Comparison of ENCODE assay signal across 13 mouse cellular contexts in the genomic region with DNA sequence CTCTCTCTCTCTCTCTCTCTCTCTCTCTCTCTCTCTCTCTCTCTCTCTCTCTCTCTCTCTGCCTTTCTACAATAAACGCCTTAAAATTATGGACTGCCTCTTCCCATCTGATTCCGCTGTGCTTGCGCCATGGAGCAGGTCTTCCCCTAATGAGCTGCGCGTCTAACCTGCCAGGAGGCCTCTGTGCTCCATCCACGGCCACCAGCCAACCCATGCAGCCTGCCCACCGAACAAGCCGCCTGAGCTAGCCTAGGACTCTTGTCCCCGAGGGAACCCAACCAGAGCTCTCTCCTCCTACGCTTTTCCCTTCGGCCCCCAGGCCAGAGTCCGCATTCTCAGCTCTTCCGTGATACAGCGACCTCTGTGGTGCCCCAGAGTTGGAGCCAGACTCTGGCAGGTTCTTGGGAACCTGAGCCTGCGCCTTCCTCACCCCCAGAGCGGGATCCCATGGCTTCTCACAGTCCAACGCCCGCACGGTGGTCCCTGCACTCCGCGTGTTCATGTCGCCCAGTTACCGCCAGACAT. TPM values are rescaled to one million over a fixed set of nuclear protein-coding genes. Genes with fewer than 3 reads are reported as not detected.
A peak's percentile ranks its signal among the peaks of the same experiment; 100 is the strongest.
DNase-seq lines count a peak whose midpoint lies in the region; ATAC-seq and TF ChIP-seq lines count a peak whose summit lies in the region.
"Had no signal": no experiment of that assay in that cellular context is flagged by ENCODE, and none has a peak within 500 bp of the region (broad histone marks: within the 10 kb centered on the region; RNA-seq: fewer than 3 reads in every experiment).

No protein-coding gene starts in this region.

- no peaks in the 10 kb centered on the region for H3K36me3 ChIP-seq in heart, embryonic 11.5 days (ENCODE audit: control insufficient read depth, insufficient read depth, low read length)
- no peaks in the 10 kb centered on the region for H3K36me3 ChIP-seq in ES-Bruce4 (ENCODE audit: control insufficient read depth, insufficient read depth, low read length, poor library complexity, severe bottlenecking)
- no peaks in the 10 kb centered on the region for H3K36me3 ChIP-seq in embryonic facial prominence, embryonic 13.5 days
- H3K36me3 ChIP-seq in limb, embryonic 10.5 days, result no peaks in the 10 kb centered on the region
- H3K36me3 ChIP-seq: liver, embryonic 13.5 days had no signal

- H3K27me3 ChIP-seq in heart, embryonic 11.5 days (ENCODE audit: control insufficient read depth, insufficient read depth, low read length), result peaks cover 13% of the 10 kb centered on the region
- H3K27me3 ChIP-seq in ES-Bruce4 (ENCODE audit: control insufficient read depth, insufficient read depth, low read length, poor library complexity, severe bottlenecking), result no peaks in the 10 kb centered on the region
- H3K27me3 ChIP-seq in embryonic facial prominence, embryonic 13.5 days, result peaks cover 28% of the 10 kb centered on the region
- peaks cover 34% of the 10 kb centered on the region for H3K27me3 ChIP-seq in limb, embryonic 10.5 days (ENCODE audit: low read depth, poor library complexity, severe bottlenecking)

- intact Hi-C loops in left cerebral cortex, postnatal 36 days (cut with DNase I), result no loop called here

- WGBS in heart, embryonic 11.5 days (ENCODE audit: insufficient replicate concordance), result 10% methylated on average over 23 of the region's 23 CpGs
- WGBS in embryonic facial prominence, embryonic 13.5 days, result 21% methylated on average over 23 of the region's 23 CpGs
- WGBS in limb, embryonic 10.5 days, result 30% methylated on average over 23 of the region's 23 CpGs

- H3K9ac ChIP-seq in heart, embryonic 11.5 days (ENCODE audit: low read depth, low read length), result no peak overlapping the region
- peak overlapping the region; percentile 51 for H3K9ac ChIP-seq in ES-Bruce4 (ENCODE audit: low read depth, poor library complexity, severe bottlenecking)
- H3K9ac ChIP-seq in embryonic facial prominence, embryonic 13.5 days, result no peak overlapping the region
- H3K9ac ChIP-seq: liver, embryonic 13.5 days had no signal

- peak; percentile 17 for TF ChIP-seq CTCF in ES-Bruce4 (IDR thresholded peaks at IDR 0.05; ENCODE audit: low read depth, low read length)

- H3K9me3 ChIP-seq in heart, embryonic 11.5 days (replicated peaks; ENCODE audit: control insufficient read depth, low read length), result no peaks in the 10 kb centered on the region
- no peaks in the 10 kb centered on the region for H3K9me3 ChIP-seq in ES-Bruce4 (replicated peaks; ENCODE audit: control insufficient read depth, insufficient read depth, low read length, poor library complexity, severe bottlenecking)
- no peaks in the 10 kb centered on the region for H3K9me3 ChIP-seq in embryonic facial prominence, embryonic 13.5 days
- H3K9me3 ChIP-seq in limb, embryonic 10.5 days (replicated peaks), result no peaks in the 10 kb centered on the region
- H3K9me3 ChIP-seq: liver, embryonic 13.5 days had no signal

- DNase-seq in heart, adult 8-10 months (ENCODE audit: low spot score), result no peak
- peak; percentile 33 for DNase-seq in limb, embryonic 10.5 days (ENCODE audit: low spot score)
- no peak for DNase-seq in urinary bladder, postnatal 36 days (ENCODE audit: low spot score in 2 of 2)
- DNase-seq in layer of hippocampus, adult 8-10 months (ENCODE audit: low spot score in 2 of 2), result no peak
- DNase-seq in left cerebral cortex, postnatal 36 days (ENCODE audit: low spot score in 2 of 2), result no peak
- DNase-seq: adrenal gland, postnatal 36 days; gastrocnemius, adult 2 months; liver, embryonic 13.5 days; right cerebral cortex, postnatal 14 days had no signal

- H3K27ac ChIP-seq in heart, embryonic 11.5 days (ENCODE audit: low read depth, low read length), result no peak overlapping the region
- H3K27ac ChIP-seq in ES-Bruce4 (ENCODE audit: insufficient read depth, low read length), result 0 out of 2 replicates have a peak overlapping the region, but pooled peaks have one; percentile 4
- no peak overlapping the region for H3K27ac ChIP-seq in embryonic facial prominence, embryonic 13.5 days
- no peak overlapping the region for H3K27ac ChIP-seq in limb, embryonic 10.5 days
- H3K27ac ChIP-seq: gastrocnemius, adult 2 months; liver, embryonic 13.5 days had no signal

- no peaks in the 10 kb centered on the region for H3K4me1 ChIP-seq in heart, embryonic 11.5 days (ENCODE audit: control insufficient read depth, insufficient read depth, low read length)
- H3K4me1 ChIP-seq in ES-Bruce4 (ENCODE audit: control insufficient read depth, insufficient read depth, low read length), result peaks cover 1% of the 10 kb centered on the region
- peaks cover 9% of the 10 kb centered on the region; the same call in 1 of the 2 replicates for H3K4me1 ChIP-seq in embryonic facial prominence, embryonic 13.5 days
- H3K4me1 ChIP-seq in limb, embryonic 10.5 days, result peaks cover 15% of the 10 kb centered on the region
- H3K4me1 ChIP-seq: liver, embryonic 13.5 days had no signal

- peak overlapping the region; percentile 15; the same call in 1 of the 2 replicates for H3K4me3 ChIP-seq in heart, embryonic 11.5 days (ENCODE audit: low read depth, low read length)
- H3K4me3 ChIP-seq in ES-Bruce4 (ENCODE audit: low read depth, low read length), result peak overlapping the region; percentile 74
- no peak overlapping the region for H3K4me3 ChIP-seq in embryonic facial prominence, embryonic 13.5 days
- peak overlapping the region; percentile 31 for H3K4me3 ChIP-seq in limb, embryonic 10.5 days
- H3K4me3 ChIP-seq: gastrocnemius, adult 2 months; liver, embryonic 13.5 days had no signal

- TF ChIP-seq POLR2A in ES-Bruce4 (IDR thresholded peaks at IDR 0.05; ENCODE audit: insufficient read depth, low read length), result no peak

- no peak for ATAC-seq in heart, embryonic 11.5 days (replicated peaks; ENCODE audit: insufficient number of reproducible peaks, low FRiP score, low TSS enrichment)
- ATAC-seq in embryonic facial prominence, embryonic 13.5 days (ENCODE audit: insufficient number of reproducible peaks, insufficient read depth, low FRiP score, low TSS enrichment, low read depth), result no peak
- ATAC-seq: CD4-positive, CD25-positive, alpha-beta regulatory T cell, adult 4 months had no signal

- no peak for TF ChIP-seq EP300 in ES-Bruce4 (IDR thresholded peaks at IDR 0.05; ENCODE audit: insufficient read depth, low read depth, low read length)

- peak overlapping the region; percentile 55 for H3K4me2 ChIP-seq in heart, embryonic 11.5 days
- peak overlapping the region; percentile 22; the same call in 1 of the 2 replicates for H3K4me2 ChIP-seq in embryonic facial prominence, embryonic 13.5 days
- H3K4me2 ChIP-seq: liver, embryonic 13.5 days had no signal

RNA-seq across cellular contexts. Expression of a gene that starts 28.3 kb away (rescaled TPM):
- 0.23 and 0.51 TPM in 2 replicates for polyA plus RNA-seq in heart, embryonic 11.5 days (2014; fragmentation: Nextera tagmentation; extraction: Ambion mirVana)
- not detected for total RNA-seq in heart, adult 8-10 months (2022)
- 0.33 TPM in 1 of 2 replicates, not detected in the other for polyA plus RNA-seq in ES-Bruce4 (2011; ENCODE audit: insufficient read depth, insufficient read length, low read depth, missing spikeins)
- not detected in 2 replicates for polyA plus RNA-seq in embryonic facial prominence, embryonic 13.5 days (2015; fragmentation: Nextera tagmentation; extraction: Ambion mirVana)
- not detected in 2 replicates for polyA plus RNA-seq in limb, embryonic 10.5 days (2016; fragmentation: Nextera tagmentation; extraction: Ambion mirVana)
- 10 to 100 TPM; 21.5 to 23.8 (median 22.6) TPM for total RNA-seq in layer of hippocampus, adult 8-10 months (2022)
- 10 to 100 TPM; 28.7 to 33.0 TPM for total RNA-seq in left cerebral cortex, postnatal 36 days (2021)
- total RNA-seq: gastrocnemius, adult 2 months had no signal
- polyA plus RNA-seq: CD4-positive, CD25-positive, alpha-beta regulatory T cell, adult 4 months had no signal
